Mouse (Mus musculus) embryonic facial prominence, embryonic 15.5 days (tissue): ENCODE results near the gene Kif6. TPM values are rescaled to one million over a fixed set of nuclear protein-coding genes. Genes with fewer than 3 reads are reported as not detected.
A peak's percentile ranks its signal among the peaks of the same experiment; 100 is the strongest.

Experiments used
- ATAC-seq: fragments of 200-750 bp; cut with Nextera tagmentation; 2 replicates; pipeline ENCODE4 v1.8.0; 2017; ENCODE audit warnings: low read depth, moderate TSS enrichment; ENCODE audit not compliant: insufficient number of reproducible peaks, low FRiP score, low TSS enrichment
- H3K27ac ChIP-seq: fragments of 300-500 bp; sonication (generic); replicated peaks from 2 replicates; pipeline ENCODE4 v1.5.1; 2015; ENCODE audit warnings: mild to moderate bottlenecking, inconsistent platforms
- H3K27me3 ChIP-seq: fragments of 300-500 bp; sonication (generic); 2 replicates; pipeline ENCODE4 v1.6.1; 2015; ENCODE audit warnings: inconsistent platforms
- H3K36me3 ChIP-seq: fragments of 300-500 bp; sonication (generic); 2 replicates; pipeline ENCODE4 v1.6.1; 2015; ENCODE audit warnings: mild to moderate bottlenecking, inconsistent platforms
- H3K4me1 ChIP-seq: fragments of 300-500 bp; sonication (generic); 2 replicates; pipeline ENCODE4 v1.6.1; 2015; ENCODE audit warnings: inconsistent platforms
- H3K4me2 ChIP-seq: fragments of 300-500 bp; sonication (generic); replicated peaks from 2 replicates; pipeline ENCODE4 v1.6.1; 2015; ENCODE audit warnings: mild to moderate bottlenecking, inconsistent platforms
- H3K4me3 ChIP-seq: fragments of 300-500 bp; sonication (generic); replicated peaks from 2 replicates; pipeline ENCODE4 v1.5.1; 2015; ENCODE audit warnings: mild to moderate bottlenecking, inconsistent platforms
- H3K9ac ChIP-seq: fragments of 300-500 bp; sonication (generic); 2 replicates; pipeline ENCODE4 v1.6.1; 2015; ENCODE audit warnings: inconsistent platforms
- H3K9me3 ChIP-seq: fragments of 300-500 bp; sonication (generic); replicated peaks from 2 replicates; pipeline ENCODE4 v1.6.1; 2016; ENCODE audit warnings: inconsistent platforms
- WGBS: fragments of 180-500 bp; shearing (Covaris S2); methylation state at CpG from one replicate; pipeline ENCODE4 v1.1.7; 2015; 5-methylcytosine and 5-hydroxymethylcytosine counted together
- polyA plus RNA-seq: library from polyadenylated mRNA; unstranded; fragments of >200 nt; fragmentation: Nextera tagmentation; extraction: Ambion mirVana; gene quantifications from 2 replicates; pipeline ENCODE4 v1.2.1, GENCODE M21; 2015

The Kif6 gene
- polyA plus RNA-seq, 1 experiment from 2014 or later: 3.9 TPM

GRCm38 (mm10) chr17:49816703-49817102, 201.8 kb downstream of the Kif6 start:
- Histone ChIP-seq H3K36me3 (no peaks in the 10 kb centered on the region), H3K27me3 (no peaks in the 10 kb centered on the region), H3K4me2 (no peak overlapping the region), H3K9ac (no peak overlapping the region), H3K27ac (no peak overlapping the region), H3K4me3 (no peak overlapping the region), H3K9me3 (no peaks in the 10 kb centered on the region), H3K4me1 (peaks cover 13% of the 10 kb centered on the region)
- ATAC-seq: no peak
- WGBS: 28% methylated on average over 5 of the region's 5 CpGs

- no peak for ATAC-seq
- no peak overlapping the region for H3K4me3 ChIP-seq
- H3K27me3 ChIP-seq: no peaks in the 10 kb centered on the region
- H3K9ac ChIP-seq: no peak overlapping the region
- no peaks in the 10 kb centered on the region for H3K36me3 ChIP-seq
- no peaks in the 10 kb centered on the region for H3K9me3 ChIP-seq
- no peak overlapping the region for H3K4me2 ChIP-seq
- H3K4me1 ChIP-seq: peaks cover 13% of the 10 kb centered on the region
- H3K27ac ChIP-seq: no peak overlapping the region
- WGBS: 81% methylated on average over 4 of the region's 4 CpGs
Measured at GRCm38 (mm10) chr17:49820203-49820602, 205.3 kb downstream of the Kif6 start.

GRCm38 (mm10) chr17:49824142-49824840, 209.4 kb downstream of the Kif6 start:
- H3K4me3 ChIP-seq: no peak overlapping the region
- peak overlapping the region; percentile 11; the same call in 1 of the 2 replicates for H3K27ac ChIP-seq
- no peaks in the 10 kb centered on the region for H3K4me1 ChIP-seq
- no peaks in the 10 kb centered on the region for H3K9me3 ChIP-seq
- no peak for ATAC-seq
- no peak overlapping the region for H3K4me2 ChIP-seq
- H3K27me3 ChIP-seq: no peaks in the 10 kb centered on the region
- H3K36me3 ChIP-seq: no peaks in the 10 kb centered on the region
- H3K9ac ChIP-seq: no peak overlapping the region
- WGBS: 51% methylated on average over 6 of the region's 6 CpGs

GRCm38 (mm10) chr17:49824841-49825450, 210.0 kb downstream of the Kif6 start:
- no peaks in the 10 kb centered on the region for H3K36me3 ChIP-seq
- H3K9me3 ChIP-seq: no peaks in the 10 kb centered on the region
- no peak overlapping the region for H3K4me2 ChIP-seq
- no peaks in the 10 kb centered on the region for H3K4me1 ChIP-seq
- H3K9ac ChIP-seq: no peak overlapping the region
- peak overlapping the region; percentile 11; the same call in 1 of the 2 replicates for H3K27ac ChIP-seq
- ATAC-seq: peak; percentile 43; the same call in 1 of the 2 replicates
- WGBS: 76% methylated on average over 7 of the region's 7 CpGs
- H3K27me3 ChIP-seq: no peaks in the 10 kb centered on the region
- H3K4me3 ChIP-seq: no peak overlapping the region

DNA sequence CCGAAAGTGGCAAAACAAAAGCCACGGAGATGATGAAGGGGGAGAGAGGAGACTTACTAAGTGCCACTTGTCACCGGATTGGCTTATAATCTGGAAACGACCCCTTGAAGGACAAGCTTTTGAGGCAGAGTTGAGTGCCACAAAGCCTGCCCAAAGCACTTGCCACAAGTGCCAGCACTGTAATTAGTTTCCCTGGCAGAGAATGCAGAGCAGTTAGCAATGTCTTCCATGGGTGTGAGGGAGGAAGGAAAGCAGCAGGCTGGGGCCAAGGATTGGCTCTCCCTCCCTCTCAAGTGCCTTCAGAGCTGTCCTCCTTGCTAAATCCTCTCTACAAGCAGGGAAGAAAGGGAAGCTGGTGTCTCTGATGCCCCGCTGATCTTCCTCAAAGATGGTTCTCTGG, 210.9 kb downstream of the Kif6 start:
- Histone ChIP-seq H3K4me3 (no peak overlapping the region), H3K9ac (no peak overlapping the region), H3K36me3 (no peaks in the 10 kb centered on the region), H3K4me1 (no peaks in the 10 kb centered on the region), H3K27me3 (no peaks in the 10 kb centered on the region), H3K4me2 (no peak overlapping the region), H3K27ac (no peak overlapping the region), H3K9me3 (no peaks in the 10 kb centered on the region)
- 84% methylated on average over 5 of the region's 5 CpGs for WGBS
- ATAC-seq: no peak

DNA sequence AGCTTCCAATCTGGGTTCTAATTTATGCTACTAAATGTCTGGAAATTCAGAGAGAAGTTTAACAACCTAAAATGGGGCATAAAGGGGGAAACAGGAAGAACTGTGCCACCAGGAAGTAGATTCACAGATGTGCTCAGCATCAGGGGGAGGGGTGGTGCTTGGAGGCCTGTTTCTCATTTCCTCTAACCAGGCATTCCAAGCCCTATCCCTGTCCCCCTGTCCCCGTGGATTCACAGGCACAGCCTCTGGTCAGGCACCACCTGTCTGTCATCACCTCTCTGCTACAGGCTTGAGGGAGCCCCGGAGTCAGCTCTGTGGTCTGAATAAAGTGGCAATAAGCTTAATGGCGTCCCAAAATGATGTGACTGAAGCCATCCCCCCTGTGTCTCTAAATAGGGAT, 216.8 kb downstream of the Kif6 start:
- Histone ChIP-seq H3K27me3 (no peaks in the 10 kb centered on the region), H3K27ac (no peak overlapping the region), H3K36me3 (no peaks in the 10 kb centered on the region), H3K4me1 (no peaks in the 10 kb centered on the region; the same call in 1 of the 2 replicates), H3K4me2 (no peak overlapping the region), H3K4me3 (no peak overlapping the region), H3K9ac (no peak overlapping the region), H3K9me3 (no peaks in the 10 kb centered on the region)
- 21% methylated on average over 3 of the region's 3 CpGs for WGBS
- no peak for ATAC-seq

DNA sequence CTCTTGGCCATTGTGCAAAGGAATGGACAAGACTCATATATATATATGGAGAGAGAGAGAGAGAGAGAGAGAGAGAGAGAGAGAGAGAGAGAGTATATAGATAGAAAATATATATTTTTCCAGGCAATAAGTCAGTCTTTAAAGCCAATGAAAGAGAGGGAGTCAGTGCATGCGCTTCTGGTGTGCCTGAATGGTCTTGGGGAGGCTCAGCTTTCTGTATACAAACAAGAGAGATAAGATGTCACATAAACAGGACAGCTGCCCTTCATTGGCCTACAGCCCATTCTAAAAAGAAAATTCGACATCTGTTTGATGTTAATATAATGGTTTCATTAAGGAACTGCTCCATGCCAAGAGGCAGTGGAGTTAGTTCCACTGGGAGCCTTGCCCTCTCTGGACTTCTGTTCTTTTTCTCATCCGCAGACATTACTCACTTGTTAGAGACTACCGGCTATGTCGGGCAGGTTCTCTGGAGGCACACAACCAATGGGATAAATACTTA, 219.2 kb downstream of the Kif6 start:
- no peak for ATAC-seq
- H3K9ac ChIP-seq: no peak overlapping the region
- 54% methylated on average over 5 of the region's 5 CpGs for WGBS

DNA sequence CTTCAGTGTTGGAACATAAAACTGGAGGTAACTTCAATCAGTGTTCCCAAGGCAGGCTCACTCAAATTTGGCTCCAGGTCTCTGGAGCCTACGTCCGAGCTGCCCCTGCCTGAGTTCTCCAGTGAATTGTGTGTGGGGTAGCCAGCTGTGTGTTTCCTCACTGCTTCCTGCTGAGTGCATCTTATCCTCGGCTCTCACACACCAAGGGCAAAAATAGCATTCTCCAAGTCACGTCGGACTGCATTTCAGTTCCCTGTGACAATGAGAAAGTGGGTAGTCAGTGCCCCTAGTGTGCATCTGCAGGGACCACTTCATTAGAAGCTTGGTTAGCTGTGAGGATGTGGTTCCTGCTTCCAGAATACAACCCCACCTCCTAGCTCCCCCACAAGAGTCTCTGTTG, 222.5 kb downstream of the Kif6 start:
- H3K9ac ChIP-seq: no peak overlapping the region
- H3K4me3 ChIP-seq: no peak overlapping the region
- 64% methylated on average over 5 of the region's 5 CpGs for WGBS
- H3K9me3 ChIP-seq: no peaks in the 10 kb centered on the region
- H3K27ac ChIP-seq: no peak overlapping the region
- no peaks in the 10 kb centered on the region for H3K4me1 ChIP-seq
- no peaks in the 10 kb centered on the region for H3K36me3 ChIP-seq
- no peak for ATAC-seq
- no peaks in the 10 kb centered on the region for H3K27me3 ChIP-seq
- no peak overlapping the region for H3K4me2 ChIP-seq

More for the DNA sequence above, 219.2 kb downstream of the Kif6 start:
- Histone ChIP-seq H3K4me1 (no peaks in the 10 kb centered on the region; the same call in 1 of the 2 replicates), H3K27me3 (no peaks in the 10 kb centered on the region), H3K4me3 (no peak overlapping the region), H3K36me3 (no peaks in the 10 kb centered on the region), H3K9me3 (no peaks in the 10 kb centered on the region), H3K27ac (no peak overlapping the region), H3K4me2 (no peak overlapping the region)

DNA sequence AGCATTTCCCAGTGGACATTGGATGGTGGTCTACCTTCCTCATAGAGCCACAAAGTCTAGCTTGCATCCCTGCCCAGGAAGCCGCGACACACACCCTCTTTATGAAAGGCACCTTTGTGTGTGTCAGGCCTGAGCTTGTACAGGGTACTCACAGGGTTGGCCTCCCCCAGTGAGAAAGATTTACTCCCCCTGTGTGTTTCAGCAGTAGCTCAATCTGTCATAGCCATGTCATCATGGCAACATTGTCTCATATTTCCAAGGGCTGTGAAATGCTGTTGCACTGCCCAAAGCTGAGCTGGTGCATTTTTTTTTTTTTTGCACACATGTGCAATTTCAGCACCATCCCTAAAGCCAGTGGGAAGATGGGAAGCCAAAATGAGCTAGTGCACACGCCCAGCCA, 224.3 kb downstream of the Kif6 start:
- H3K36me3 ChIP-seq: no peaks in the 10 kb centered on the region
- no peaks in the 10 kb centered on the region for H3K9me3 ChIP-seq
- no peaks in the 10 kb centered on the region for H3K4me1 ChIP-seq
- no peak overlapping the region for H3K9ac ChIP-seq
- H3K27ac ChIP-seq: no peak overlapping the region
- H3K4me2 ChIP-seq: no peak overlapping the region
- H3K27me3 ChIP-seq: no peaks in the 10 kb centered on the region
- 35% methylated on average over 3 of the region's 3 CpGs for WGBS
- no peak overlapping the region for H3K4me3 ChIP-seq
- no peak for ATAC-seq

- H3K4me2 ChIP-seq: no peak overlapping the region
Measured at GRCm38 (mm10) chr17:49851210-49851609, 236.3 kb downstream of the Kif6 start.

GRCm38 (mm10) chr17:49852183-49852582, 237.2 kb downstream of the Kif6 start:
- no peak overlapping the region for H3K9ac ChIP-seq
- H3K9me3 ChIP-seq: no peaks in the 10 kb centered on the region
- no peaks in the 10 kb centered on the region for H3K36me3 ChIP-seq
- no peaks in the 10 kb centered on the region for H3K27me3 ChIP-seq
- no peak overlapping the region for H3K4me2 ChIP-seq
- no peak overlapping the region for H3K4me3 ChIP-seq
- WGBS: 58% methylated on average over 3 of the region's 3 CpGs
- H3K27ac ChIP-seq: no peak overlapping the region
- no peak for ATAC-seq
- peaks cover 8% of the 10 kb centered on the region for H3K4me1 ChIP-seq

More at GRCm38 (mm10) chr17:49851210-49851609, 236.3 kb downstream of the Kif6 start:
- no peak for ATAC-seq
- Histone ChIP-seq H3K27ac (no peak overlapping the region), H3K36me3 (no peaks in the 10 kb centered on the region), H3K9me3 (no peaks in the 10 kb centered on the region), H3K4me1 (peaks cover 8% of the 10 kb centered on the region), H3K4me3 (no peak overlapping the region), H3K9ac (no peak overlapping the region), H3K27me3 (no peaks in the 10 kb centered on the region)
- 45% methylated on average over 3 of the region's 3 CpGs for whole genome bisulfite sequencing
